Mouse (Mus musculus): Measurements from ENCODE around the gene Irx4.

DNA sequence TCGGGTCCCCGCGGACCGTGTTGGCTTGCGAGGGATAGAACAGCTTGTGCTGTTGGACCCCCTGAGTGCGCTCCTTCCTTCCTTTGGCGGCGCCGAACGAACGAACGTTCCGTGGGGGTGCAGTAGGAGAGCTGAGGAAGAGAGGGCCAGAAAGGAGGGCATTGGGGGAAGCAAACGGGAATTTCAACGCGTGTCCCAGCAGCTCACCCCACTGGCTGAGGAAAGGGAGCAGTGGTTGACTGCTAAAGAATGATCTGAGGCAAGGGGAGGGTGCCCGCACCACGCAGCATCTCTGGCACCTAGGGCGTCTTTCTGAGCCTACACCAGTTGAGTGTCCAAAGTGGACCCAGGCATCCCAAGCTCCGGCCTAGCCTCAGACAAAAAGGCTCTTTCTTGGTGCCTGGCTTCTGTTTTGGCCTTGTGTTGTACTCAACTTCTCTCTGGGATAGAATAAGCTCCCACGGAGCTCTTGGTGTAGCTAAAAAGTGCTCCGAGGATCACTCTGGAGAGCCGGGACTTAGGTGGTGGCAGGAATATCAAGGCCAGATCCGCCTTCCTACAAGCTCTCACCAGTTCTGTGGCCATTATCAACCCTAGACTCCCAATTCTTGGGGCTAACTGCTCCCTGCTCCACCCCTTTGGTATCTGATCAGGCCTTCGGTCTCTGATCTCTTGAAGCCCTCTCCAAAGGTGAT lies 904 bp downstream of the Irx4 start:
- TF ChIP-seq CTCF (IDR thresholded peaks at IDR 0.05; ENCODE audit: low read depth, low read length) (no peak), POLR2A (IDR thresholded peaks at IDR 0.05; ENCODE audit: borderline replicate concordance, low read depth, low read length) (no peak)

All from bone marrow macrophage, adult 2 months (primary cell).